9 mouse cellular contexts compared by ENCODE assay signal in genomic region chr5:135404623-135405022, GRCm38 (mm10). TPM values are rescaled to one million over a fixed set of nuclear protein-coding genes. Genes with fewer than 3 reads are reported as not detected.
DNase-seq lines count a peak whose midpoint lies in the region; ATAC-seq lines count a peak whose summit lies in the region.
"Had no signal": no experiment of that assay in that cellular context is flagged by ENCODE, and none has a peak within 500 bp of the region (broad histone marks: within the 10 kb centered on the region; RNA-seq: fewer than 3 reads in every experiment).

No protein-coding gene starts in this region.

- WGBS in kidney, embryonic 14.5 days, result 32% methylated on average over 20 of the region's 20 CpGs
- WGBS in forebrain, embryonic 14.5 days, result 34% methylated on average over 20 of the region's 20 CpGs
- 31% methylated on average over 20 of the region's 20 CpGs for WGBS in midbrain, embryonic 13.5 days

- H3K4me1 ChIP-seq in kidney, embryonic 14.5 days (ENCODE audit: control insufficient read depth, insufficient read depth, low read length), result no peaks in the 10 kb centered on the region
- no peaks in the 10 kb centered on the region for H3K4me1 ChIP-seq in forebrain, embryonic 14.5 days (ENCODE audit: control insufficient read depth, insufficient read depth, low read length)
- 0 out of 2 replicates have a peak, but pooled peaks cover 5% of the 10 kb centered on the region for H3K4me1 ChIP-seq in midbrain, embryonic 13.5 days (replicated peaks)

- DNase-seq in kidney, adult 9 months, result no peak
- DNase-seq in forebrain, embryonic 14.5 days (ENCODE audit: low spot score), result peak; percentile 79
- DNase-seq in layer of hippocampus, adult 9-11 months, result peak; percentile 79
- no peak for DNase-seq in Muller cell, postnatal 12 days (ENCODE audit: inconsistent ontology term)
- no peak for DNase-seq in liver

- H3K4me2 ChIP-seq in kidney, embryonic 14.5 days (replicated peaks; ENCODE audit: low read depth, low read length), result no peak overlapping the region
- no peak overlapping the region for H3K4me2 ChIP-seq in forebrain, embryonic 14.5 days (ENCODE audit: low read length)
- peak overlapping the region; percentile 24; the same call in 1 of the 2 replicates for H3K4me2 ChIP-seq in midbrain, embryonic 13.5 days (replicated peaks)

- H3K27me3 ChIP-seq in kidney, embryonic 14.5 days (ENCODE audit: control insufficient read depth, insufficient read depth, low read length), result no peaks in the 10 kb centered on the region
- H3K27me3 ChIP-seq in forebrain, embryonic 14.5 days (replicated peaks; ENCODE audit: control insufficient read depth, insufficient read depth, low read length), result no peaks in the 10 kb centered on the region
- H3K27me3 ChIP-seq in midbrain, embryonic 13.5 days, result no peaks in the 10 kb centered on the region

- ATAC-seq in kidney, embryonic 14.5 days (ENCODE audit: low FRiP score, low TSS enrichment), result peak; percentile 41; the same call in 1 of the 2 replicates
- ATAC-seq in forebrain, embryonic 14.5 days, result peak; percentile 71
- ATAC-seq in midbrain, embryonic 13.5 days, result peak; percentile 71
- ATAC-seq in CD4-positive, CD25-positive, alpha-beta regulatory T cell, adult 4 months, result no peak

- peaks cover 2% of the 10 kb centered on the region; the same call in 1 of the 2 replicates for H3K9me3 ChIP-seq in kidney, embryonic 14.5 days (ENCODE audit: control insufficient read depth, low read length)
- H3K9me3 ChIP-seq in forebrain, embryonic 14.5 days (replicated peaks; ENCODE audit: control insufficient read depth, low read length), result 0 out of 2 replicates have a peak, but pooled peaks cover 2% of the 10 kb centered on the region
- 0 out of 2 replicates have a peak, but pooled peaks cover 2% of the 10 kb centered on the region for H3K9me3 ChIP-seq in midbrain, embryonic 13.5 days
- H3K9me3 ChIP-seq: G1E had no signal

- no peak overlapping the region for H3K4me3 ChIP-seq in kidney, embryonic 14.5 days (ENCODE audit: low read length)
- H3K4me3 ChIP-seq in forebrain, embryonic 14.5 days (ENCODE audit: low read depth, low read length), result no peak overlapping the region
- H3K4me3 ChIP-seq in midbrain, embryonic 13.5 days (replicated peaks), result no peak overlapping the region

- H3K27ac ChIP-seq in kidney, embryonic 14.5 days (ENCODE audit: low read depth, low read length), result no peak overlapping the region
- no peak overlapping the region for H3K27ac ChIP-seq in forebrain, embryonic 14.5 days (ENCODE audit: low read depth, low read length)
- H3K27ac ChIP-seq in midbrain, embryonic 13.5 days, result no peak overlapping the region

- no peak overlapping the region for H3K9ac ChIP-seq in kidney, embryonic 14.5 days (ENCODE audit: low read depth, low read length)
- no peak overlapping the region for H3K9ac ChIP-seq in forebrain, embryonic 14.5 days (ENCODE audit: low read length)
- no peak overlapping the region for H3K9ac ChIP-seq in midbrain, embryonic 13.5 days (replicated peaks)

- H3K36me3 ChIP-seq in kidney, embryonic 14.5 days (ENCODE audit: control insufficient read depth, insufficient read depth, low read length), result peaks cover 8% of the 10 kb centered on the region; the same call in 1 of the 2 replicates
- peaks cover 5% of the 10 kb centered on the region for H3K36me3 ChIP-seq in forebrain, embryonic 14.5 days (ENCODE audit: control insufficient read depth, insufficient read depth, low read length)
- H3K36me3 ChIP-seq in midbrain, embryonic 13.5 days, result peaks cover 14% of the 10 kb centered on the region
- H3K36me3 ChIP-seq: G1E had no signal

RNA-seq across cellular contexts. Expression of gene Pom121, which starts 10.3 kb away (rescaled TPM):
- 15.5 and 20.7 TPM in 2 replicates for polyA plus RNA-seq in kidney, embryonic 14.5 days (2014; fragmentation: Nextera tagmentation; extraction: Ambion mirVana)
- 9.8 and 11.3 TPM in 2 replicates for polyA plus RNA-seq in forebrain, embryonic 14.5 days (2014; fragmentation: Nextera tagmentation; extraction: Ambion mirVana)
- 13.8 and 15.2 TPM in 2 replicates for polyA plus RNA-seq in midbrain, embryonic 13.5 days (2015; fragmentation: Nextera tagmentation; extraction: Ambion mirVana)
- 10 to 100 TPM; 12.2 to 20.4 TPM for polyA plus RNA-seq in CD4-positive, CD25-positive, alpha-beta regulatory T cell, adult 4 months (2017; shearing (Covaris generic))

RNA-seq across cellular contexts. Expression of gene Nsun5, which starts 34.9 kb away (rescaled TPM):
- polyA plus RNA-seq in kidney, embryonic 14.5 days (2014; fragmentation: Nextera tagmentation; extraction: Ambion mirVana), result 27.1 and 29.2 TPM in 2 replicates
- polyA plus RNA-seq in forebrain, embryonic 14.5 days (2014; fragmentation: Nextera tagmentation; extraction: Ambion mirVana), result 27.2 and 29.9 TPM in 2 replicates
- polyA plus RNA-seq in midbrain, embryonic 13.5 days (2015; fragmentation: Nextera tagmentation; extraction: Ambion mirVana), result 30.8 and 33.9 TPM in 2 replicates
- 10 to 100 TPM; 24.7 to 29.1 TPM for polyA plus RNA-seq in CD4-positive, CD25-positive, alpha-beta regulatory T cell, adult 4 months (2017; shearing (Covaris generic))

RNA-seq across cellular contexts. Expression of gene Trim50, which starts 51.5 kb away (rescaled TPM):
- polyA plus RNA-seq in kidney, embryonic 14.5 days (2014; fragmentation: Nextera tagmentation; extraction: Ambion mirVana), result not detected in 2 replicates
- polyA plus RNA-seq in forebrain, embryonic 14.5 days (2014; fragmentation: Nextera tagmentation; extraction: Ambion mirVana), result not detected in 2 replicates
- 0.11 TPM in 1 of 2 replicates, not detected in the other for polyA plus RNA-seq in midbrain, embryonic 13.5 days (2015; fragmentation: Nextera tagmentation; extraction: Ambion mirVana)
- polyA plus RNA-seq in CD4-positive, CD25-positive, alpha-beta regulatory T cell, adult 4 months (2017; shearing (Covaris generic)), result not detected
- polyA plus RNA-seq: G1E had no signal

RNA-seq across cellular contexts. Expression of gene Fkbp6, which starts 54.8 kb away (rescaled TPM):
- polyA plus RNA-seq in kidney, embryonic 14.5 days (2014; fragmentation: Nextera tagmentation; extraction: Ambion mirVana), result not detected in 2 replicates
- not detected in 2 replicates for polyA plus RNA-seq in forebrain, embryonic 14.5 days (2014; fragmentation: Nextera tagmentation; extraction: Ambion mirVana)
- 0.28 TPM in 1 of 2 replicates, not detected in the other for polyA plus RNA-seq in midbrain, embryonic 13.5 days (2015; fragmentation: Nextera tagmentation; extraction: Ambion mirVana)
- polyA plus RNA-seq in CD4-positive, CD25-positive, alpha-beta regulatory T cell, adult 4 months (2017; shearing (Covaris generic)), result not detected
- polyA plus RNA-seq: G1E had no signal

Comparison
In these comparisons a context has a peak if more than half of its experiments do, and no peak if none do; other contexts are left out.
1. DNase-seq: peak in forebrain, embryonic 14.5 days (single experiment) and layer of hippocampus, adult 9-11 months (single experiment); none in kidney, adult 9 months (single experiment), Muller cell, postnatal 12 days (single experiment) and liver (single experiment).